Mouse (Mus musculus) testis, postnatal 14 days (tissue): ENCODE results near the gene Nt5c.
"Not testable (repeated sequence)": the region's sequence is repeated elsewhere in the genome, so short reads cannot be mapped to it uniquely, and the experiment has no call there.

Experiments
- DNase-seq: peaks from one replicate; pipeline ENCODE4 v3.0.0; 2021; ENCODE audit warnings: low spot score

The Nt5c gene

DNA sequence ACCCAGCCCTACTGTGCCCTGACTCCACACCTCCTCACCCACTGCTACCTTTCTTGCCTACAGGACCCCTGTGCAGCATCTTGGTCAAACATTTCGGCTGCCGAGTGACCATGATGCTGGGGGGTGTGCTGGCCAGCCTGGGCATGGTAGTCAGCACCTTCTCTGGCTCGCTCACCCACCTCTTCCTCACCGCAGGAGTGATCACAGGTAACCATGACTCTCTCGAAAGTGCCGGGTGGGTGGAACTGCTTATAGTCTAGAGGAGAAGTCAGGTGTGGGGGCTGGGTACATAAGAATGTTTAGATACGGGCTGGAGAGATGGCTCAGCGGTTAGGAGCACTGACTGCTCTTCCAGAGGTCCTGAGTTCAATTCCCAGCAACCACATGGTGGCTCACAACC lies 26.8 kb downstream of the Nt5c start:
- DNase-seq: no peak

DNA sequence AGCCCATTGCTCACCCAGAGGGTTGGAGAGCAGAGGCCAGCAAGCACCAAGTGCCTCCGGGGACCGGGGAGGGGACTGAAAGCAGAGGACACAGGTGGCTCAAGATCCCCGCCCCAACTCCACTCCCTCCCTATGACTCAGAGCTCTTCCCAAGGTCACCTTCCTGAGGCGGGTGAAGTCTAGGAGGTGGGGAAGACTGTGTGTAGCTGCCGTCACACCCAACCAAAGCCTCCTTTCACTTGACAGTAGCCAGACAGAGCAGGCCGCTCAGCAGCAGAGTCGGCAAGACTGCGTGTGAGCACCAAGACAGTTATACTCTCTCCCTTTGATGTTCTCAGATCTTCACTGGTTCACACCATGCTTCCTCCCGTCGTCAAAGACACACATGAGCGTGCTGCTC lies 28.3 kb downstream of the Nt5c start:
- no peak for DNase-seq

DNA sequence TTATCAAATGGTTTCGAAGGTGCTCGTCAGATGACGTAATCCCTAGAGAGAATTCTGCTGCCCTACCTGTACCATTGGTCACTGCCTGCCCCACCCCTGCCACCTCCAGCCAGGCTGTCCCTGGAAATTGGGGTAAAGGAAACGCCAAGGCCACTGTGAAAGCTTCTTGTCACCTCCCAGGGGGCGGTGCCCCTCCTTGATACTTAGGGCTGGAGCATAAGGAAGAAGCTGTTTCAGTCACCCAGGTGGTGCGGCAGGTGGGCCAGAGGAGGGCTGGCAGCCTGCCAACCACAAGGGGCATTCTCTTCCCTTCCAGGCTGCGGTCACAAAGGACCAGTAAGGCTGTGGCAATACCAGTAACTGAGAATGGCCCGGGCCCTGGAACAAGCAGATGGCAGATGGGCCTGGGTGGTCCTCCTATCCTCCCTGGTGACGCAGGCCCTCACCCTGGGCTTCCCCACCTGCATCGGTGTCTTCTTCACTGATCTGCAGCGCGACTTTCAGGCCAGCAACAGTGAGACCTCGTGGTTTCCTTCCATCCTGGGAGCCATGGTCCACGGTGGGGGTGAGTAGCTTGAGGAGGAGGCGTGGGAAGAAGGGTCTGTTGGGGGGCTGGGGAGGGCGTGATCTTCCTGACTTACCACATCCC lies 29.3 kb downstream of the Nt5c start, which contains the start of gene Slc16a5:
Gene Slc16a5, plus strand, starts transcription at position 232 of the 649 bp plus-strand sequence.
- DNase-seq: no peak

DNA sequence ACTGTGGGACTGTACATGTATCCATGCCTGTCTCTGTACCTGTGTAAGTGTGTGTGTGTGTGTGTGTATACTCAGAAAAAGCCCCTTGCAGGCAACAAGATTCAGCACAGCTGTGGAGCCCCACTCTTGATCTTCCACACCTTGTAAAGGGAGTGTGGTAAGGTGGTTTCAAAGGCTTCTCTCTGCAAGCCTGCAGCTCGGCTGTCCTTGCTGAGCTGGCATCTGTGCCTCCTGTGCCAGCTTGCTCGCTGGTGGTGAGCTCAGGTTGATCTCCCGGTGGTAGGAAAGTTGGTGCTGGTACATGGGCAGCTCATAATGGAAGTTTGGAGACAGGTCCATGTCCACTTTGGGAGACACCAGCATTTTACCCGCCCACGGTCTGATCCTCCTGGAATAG lies 29.8 kb downstream of the Nt5c start:
- DNase-seq: no peak

DNA sequence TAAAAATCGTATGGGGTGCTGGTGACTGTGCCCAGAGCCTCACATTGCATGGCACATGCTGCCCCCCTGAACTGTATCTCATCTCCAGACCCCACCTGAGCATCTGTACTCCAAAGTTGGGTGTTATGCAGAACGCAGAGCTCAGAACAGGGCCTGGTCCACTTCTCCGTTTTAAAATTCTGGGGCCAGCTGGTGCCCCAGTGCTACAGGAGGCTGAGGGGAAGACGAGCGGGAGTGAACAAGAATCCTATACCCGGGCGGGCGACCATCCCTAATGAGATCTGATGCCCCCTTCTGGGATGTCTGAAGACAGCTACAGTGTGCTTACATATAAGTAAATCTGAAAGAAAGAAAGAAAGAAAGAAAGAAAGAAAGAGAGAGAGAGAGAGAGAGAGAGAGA lies 30.7 kb downstream of the Nt5c start:
- DNase-seq: no peak

DNA sequence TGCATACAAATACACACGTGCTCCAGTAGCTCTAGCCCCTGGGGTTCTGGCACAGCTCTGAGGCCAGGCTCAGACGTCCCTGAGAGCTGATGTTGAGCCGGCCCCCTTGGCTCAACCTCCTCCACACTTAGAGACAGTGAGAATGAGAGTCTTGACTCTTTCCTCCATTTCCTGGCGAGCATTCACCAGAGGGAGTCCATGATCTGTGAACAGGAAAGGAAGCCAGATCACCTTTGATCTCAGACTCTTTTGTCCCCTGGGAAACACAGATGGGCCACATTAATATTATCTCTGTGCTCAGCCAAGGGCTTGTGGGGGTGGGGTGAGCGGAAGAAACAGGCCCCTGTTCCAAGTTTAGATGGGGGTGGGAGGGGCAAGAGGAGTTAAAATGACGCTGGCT lies 34.3 kb downstream of the Nt5c start:
- no peak for DNase-seq

DNA sequence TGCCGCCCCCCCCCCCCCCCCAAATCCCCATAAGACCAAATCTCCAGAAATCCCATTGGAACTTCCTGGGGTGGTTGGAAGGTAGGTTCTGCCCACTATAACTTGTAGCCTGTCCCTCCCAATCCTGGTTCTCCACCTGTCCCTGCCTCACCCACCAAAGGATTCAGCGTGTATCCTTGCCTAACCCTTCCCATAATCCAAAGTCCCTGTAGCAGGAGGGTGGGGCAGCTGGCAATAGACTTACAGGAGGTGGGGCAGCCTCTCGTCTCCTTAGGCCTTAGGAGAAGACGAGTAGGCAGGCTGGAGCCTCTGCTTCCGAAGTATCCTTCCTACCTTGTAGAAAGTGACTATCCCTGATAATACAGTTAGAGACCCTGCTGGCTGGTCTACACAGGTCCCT lies 35.5 kb downstream of the Nt5c start:
- no peak for DNase-seq

DNA sequence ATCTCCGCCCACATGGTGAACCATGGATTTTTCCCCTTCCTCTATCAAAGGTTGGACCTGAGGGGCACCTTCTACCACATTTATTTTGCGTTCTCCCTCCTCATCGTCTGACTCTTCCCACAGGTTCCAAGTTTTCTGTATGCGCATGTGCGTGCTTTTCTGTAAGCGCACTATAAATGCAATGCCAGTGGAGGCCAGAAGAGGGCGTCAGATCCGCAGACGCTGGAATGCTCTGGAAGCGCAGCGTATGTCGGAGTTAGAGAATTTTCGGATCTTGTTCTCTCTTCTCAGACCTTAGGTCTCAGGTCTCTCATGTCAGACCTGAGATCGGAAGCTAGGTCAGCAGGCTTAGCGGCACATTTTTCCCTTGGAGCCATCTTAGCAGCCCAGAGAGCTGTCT lies 36.0 kb downstream of the Nt5c start:
- no peak for DNase-seq

DNA sequence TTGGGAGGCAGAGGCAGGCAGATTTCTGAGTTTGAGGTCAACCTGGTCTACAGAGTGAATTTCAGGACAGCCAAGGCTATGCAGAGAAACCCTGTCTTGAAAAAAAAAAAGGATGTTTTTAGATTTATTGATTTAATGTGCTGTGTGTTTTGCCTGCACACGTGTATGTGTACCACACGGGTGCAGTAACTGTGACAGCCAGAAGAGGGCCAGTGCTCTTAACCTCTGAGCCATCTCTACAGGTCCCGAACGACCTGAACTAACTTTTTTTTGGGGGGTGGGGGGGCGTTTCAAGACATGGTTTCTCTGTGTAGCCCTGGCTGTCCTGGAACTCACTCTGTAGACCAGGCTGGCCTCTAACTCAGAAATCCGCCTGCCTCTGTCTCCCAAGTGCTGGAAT lies 36.8 kb downstream of the Nt5c start:
- not testable (repeated sequence) for DNase-seq

DNA sequence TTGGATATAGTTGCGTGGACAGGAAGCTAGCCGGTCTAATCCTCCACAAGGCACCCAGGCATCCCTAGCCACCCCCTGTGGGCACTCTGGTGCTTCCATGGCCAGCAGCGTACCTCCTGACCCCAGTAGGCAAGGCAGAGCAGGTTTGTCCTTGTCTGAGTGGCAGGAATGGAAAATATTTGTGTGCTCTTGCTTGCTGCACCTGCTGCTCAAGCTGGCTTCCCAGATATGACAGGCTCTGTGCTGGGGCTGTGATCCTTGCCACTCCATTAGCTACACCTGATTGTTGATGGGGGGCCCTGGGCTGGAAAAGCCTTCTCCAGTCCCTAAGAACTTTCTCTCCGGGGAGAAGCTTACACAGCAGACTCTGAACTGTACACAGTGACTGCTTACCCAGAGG lies 38.4 kb downstream of the Nt5c start:
- no peak for DNase-seq

DNA sequence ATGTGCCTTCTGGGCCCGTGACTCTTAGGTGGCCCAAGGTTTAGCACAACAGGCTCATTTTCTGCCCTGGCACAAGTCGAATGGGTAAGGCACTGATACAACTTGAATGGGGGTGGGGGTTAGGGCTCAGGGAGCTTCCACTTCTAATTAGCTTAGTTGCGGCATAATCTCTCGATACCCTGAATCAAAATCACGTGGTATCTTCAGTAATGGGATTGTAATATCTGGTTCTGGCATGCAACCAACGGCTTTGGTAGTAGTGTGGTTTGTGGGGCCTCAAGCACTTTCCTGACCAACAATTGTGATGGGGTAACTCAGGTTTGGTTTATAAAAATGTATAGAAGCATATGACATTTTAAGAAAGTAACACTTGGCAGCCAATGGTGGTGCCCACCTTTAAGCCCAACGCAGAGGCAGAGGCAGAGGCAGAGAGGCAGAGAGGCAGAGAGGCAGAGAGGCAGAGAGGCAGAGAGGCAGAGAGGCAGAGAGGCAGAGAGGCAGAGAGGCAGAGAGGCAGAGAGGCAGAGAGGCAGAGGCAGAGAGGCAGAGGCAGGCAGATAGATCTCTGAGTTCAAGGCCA lies 39.3 kb downstream of the Nt5c start:
- DNase-seq: no peak

DNA sequence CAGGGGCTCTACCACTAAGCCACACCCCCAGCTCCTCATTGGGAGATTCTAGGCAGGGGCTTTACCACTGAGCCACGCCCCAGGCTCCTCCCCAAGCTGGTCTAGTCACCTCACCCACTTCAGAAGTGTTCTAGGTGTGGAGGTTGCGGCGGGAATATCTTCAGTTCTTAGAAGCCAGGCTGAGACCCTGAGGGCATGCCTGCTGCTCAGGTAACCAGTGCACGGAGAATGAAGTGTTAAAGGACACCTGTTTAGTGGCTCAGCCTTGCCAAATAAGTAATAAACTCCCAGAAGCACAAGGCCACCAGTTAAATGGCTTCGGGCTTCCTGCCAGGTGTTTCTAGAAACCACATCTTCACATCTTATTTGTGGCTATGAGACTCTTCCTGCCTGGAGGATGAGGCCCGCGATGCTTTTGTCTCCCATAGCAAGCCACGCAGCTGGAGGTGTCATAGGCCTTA lies 39.9 kb downstream of the Nt5c start:
- DNase-seq: no peak

DNA sequence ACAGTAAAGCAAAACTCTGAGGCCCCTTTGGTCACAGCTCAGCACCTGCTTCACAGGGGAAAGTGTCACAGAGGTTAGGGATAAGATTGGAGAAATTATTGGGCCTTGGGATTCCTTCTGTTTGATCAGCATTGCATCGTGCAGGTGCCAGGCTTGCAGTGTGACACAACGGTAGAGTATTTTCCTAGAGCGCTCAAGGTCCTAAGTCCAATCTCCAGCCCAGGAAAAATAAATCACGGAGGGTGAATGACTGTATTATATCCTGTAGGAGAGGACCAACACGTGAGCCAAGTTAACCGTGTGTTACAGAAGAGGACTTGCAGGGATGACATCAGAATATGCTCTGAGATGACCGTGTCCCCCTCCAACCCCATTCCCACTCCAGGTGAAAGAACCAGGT lies 41.5 kb downstream of the Nt5c start:
- DNase-seq: no peak

DNA sequence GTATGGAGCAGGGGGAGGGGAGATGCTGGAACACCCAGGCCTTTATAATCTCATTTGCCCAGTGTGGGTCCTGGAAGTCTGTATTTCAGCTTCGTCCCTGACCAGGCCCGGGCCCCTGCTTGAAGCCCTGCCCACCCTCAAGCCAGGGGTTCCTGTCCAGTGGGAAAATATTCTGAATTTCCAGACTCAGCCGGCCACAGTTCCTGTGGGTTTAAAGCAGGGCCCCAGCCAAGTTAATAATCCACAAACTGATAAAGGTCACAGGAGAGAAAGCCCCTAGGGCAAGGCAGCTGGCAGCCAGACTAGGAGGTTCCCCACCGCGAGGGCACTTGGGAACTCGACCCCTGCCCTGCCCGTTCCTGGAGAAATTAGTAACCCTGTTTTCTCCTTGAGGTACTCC lies 42.7 kb downstream of the Nt5c start:
- DNase-seq: no peak

DNA sequence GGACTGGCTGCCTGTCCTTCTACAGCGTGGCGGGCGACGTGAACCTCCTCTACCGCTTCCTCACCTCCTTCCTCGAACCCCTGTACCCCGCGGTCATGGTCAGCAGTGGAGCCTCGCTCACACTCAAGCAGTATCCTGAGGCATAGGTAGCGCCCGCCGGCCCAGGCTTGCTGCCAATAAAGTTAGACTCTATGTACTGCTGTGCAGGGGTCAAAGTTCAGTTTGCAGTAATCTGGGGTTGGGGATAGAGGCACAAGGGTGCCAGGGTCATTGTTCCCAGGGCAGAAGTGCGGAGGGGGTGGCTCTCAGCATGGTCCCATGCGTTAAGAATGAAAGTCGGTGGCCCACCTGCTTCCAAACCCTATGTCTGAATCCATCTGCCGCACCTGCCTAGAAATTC lies 43.6 kb downstream of the Nt5c start:
- no peak for DNase-seq

DNA sequence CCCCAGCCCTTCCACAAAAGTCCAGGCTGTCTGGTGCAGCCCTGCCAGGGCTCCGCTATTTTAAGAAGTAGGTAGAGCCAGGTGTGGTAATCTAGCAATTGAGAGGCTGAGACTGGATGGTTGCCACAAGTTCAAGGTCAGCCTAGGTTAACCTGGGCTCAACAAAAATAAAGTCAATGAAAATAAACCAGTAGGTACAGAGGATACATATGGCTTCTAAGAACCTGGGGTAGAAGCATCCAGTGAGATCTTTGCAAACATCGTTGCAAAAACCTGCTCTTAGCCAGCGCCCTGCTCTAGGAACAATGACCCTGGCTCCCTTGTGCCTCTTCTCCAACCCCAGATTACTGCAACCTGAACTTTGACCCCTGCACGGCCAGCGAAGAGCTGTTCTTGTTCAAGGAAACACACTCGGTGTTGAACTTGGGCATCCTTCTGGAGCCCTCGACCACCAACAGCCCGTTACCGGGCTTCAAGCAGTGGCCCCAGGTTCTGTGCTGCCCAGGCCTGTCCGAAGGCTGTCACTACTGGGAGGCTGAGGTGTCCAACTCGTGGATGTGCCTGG lies 44.3 kb downstream of the Nt5c start:
- no peak for DNase-seq

DNA sequence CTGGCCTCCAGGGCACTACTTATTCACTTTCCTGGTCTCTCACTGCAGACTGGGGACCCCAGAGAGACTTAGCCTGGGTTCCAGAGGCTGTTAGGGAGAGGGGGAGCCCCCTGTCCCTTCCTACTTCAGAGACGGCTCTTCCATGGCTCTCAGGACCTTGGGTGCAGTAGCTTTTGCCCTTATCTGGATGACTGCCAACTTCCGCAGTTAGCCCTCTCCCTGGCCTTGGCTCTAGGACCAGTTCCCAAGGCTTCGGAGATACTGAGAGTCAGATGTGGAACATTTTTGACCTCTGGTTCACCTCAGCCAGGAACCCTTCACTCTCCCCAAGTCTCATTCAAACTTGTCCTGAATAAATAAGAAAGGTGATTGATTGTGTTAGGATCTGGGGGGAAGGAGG lies 44.8 kb downstream of the Nt5c start:
- DNase-seq: peak; percentile 62

DNA sequence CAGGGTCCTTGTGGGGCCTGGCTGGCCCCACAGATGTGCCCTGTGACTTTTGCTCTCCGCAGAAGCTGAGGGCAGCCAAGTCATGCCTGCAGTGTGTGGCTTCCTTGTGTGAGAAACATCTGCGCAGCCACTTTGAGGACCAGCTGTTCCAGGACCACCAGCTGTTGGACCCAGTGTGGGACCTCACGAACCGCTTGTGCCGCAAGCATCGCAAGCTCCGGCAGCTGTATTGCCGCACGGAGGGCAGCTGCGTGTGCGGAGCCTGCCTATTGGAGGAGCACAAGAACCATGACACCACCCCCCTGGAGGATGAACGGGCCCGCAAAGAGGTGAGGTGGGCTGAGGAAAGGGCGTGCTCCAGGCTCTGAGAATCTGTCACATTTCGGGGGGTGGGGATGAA lies 50.2 kb downstream of the Nt5c start:
- no peak for DNase-seq
